Mouse (Mus musculus) testis, adult 2 months (tissue): Measurements from ENCODE around the gene Mmel1.

Experiments
- CTCF ChIP-seq: fragments of 200-500 bp; IDR thresholded peaks from 2 replicates; pipeline ENCODE4 v1.5.1; 2012; ENCODE audit warnings: low read depth, mild to moderate bottlenecking, inconsistent platforms, low read length, moderate library complexity; ENCODE audit not compliant: control insufficient read depth, insufficient read depth, insufficient replicate concordance
- POLR2A ChIP-seq: fragments of 200-500 bp; IDR thresholded peaks from 2 replicates; pipeline ENCODE4 v1.6.1; 2012; ENCODE audit warnings: low read depth, mild to moderate bottlenecking, inconsistent platforms, low read length, moderate library complexity; ENCODE audit not compliant: control insufficient read depth

DNA sequence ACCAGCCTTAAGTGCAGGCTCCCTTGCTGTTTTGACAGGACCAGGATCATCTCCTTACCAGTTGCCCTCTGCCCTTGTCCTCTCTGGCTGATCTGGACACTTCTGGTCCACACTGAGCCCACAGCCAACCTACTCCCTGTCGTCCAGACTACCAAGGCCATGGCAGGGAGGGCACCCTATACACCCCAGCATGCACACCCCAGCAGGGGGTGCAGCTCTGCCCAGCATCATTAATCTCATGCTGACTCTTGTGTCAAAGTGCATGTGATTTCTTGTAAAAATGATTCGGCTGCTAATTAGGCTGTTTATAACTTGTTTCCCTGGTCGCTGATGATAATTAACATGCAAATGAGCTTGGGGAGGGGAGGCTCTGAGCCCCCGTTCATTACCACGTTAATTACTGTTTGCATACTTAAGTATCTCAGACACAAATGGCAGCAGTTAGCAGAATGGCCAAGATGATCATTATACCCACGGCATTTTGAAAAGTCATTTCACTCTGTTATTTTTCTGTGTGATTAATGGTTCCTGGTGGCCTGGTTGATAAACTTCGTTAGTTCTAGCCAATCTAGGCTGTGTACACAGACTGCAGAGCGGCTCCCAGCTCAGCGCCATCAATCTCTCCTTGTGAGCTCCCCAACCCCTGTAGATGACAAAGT lies 37.3 kb upstream of the Mmel1 start:
- no peak for TF ChIP-seq POLR2A
- TF ChIP-seq CTCF = no peak
